Mouse (Mus musculus): ENCODE measurements around the gene Dspp.
A peak's percentile ranks its signal among the peaks of the same experiment; 100 is the strongest.

The Dspp gene

DNA sequence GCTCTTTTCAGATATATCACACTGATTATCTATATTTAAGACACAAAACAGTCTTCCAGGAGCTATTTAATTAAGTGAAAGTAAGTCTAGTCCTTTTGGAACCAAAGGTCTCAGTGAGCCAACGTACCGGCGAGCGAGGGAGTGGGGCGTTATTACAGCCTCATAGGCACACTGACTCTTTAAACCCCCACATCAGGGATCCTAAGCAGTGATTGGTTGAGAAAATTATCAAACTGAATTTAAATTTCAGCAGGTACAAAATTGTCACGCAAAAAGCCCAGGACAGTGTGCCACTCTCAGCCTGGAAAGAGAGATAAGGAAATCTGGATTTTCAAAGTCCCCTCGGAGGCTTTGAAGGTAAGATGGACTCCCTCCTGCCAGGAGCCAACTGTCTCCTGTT is at the start of gene Dspp:
Dspp (plus strand) TSS at position 301 of the 400 bp plus-strand sequence.
- DNase-seq = no peak

DNA sequence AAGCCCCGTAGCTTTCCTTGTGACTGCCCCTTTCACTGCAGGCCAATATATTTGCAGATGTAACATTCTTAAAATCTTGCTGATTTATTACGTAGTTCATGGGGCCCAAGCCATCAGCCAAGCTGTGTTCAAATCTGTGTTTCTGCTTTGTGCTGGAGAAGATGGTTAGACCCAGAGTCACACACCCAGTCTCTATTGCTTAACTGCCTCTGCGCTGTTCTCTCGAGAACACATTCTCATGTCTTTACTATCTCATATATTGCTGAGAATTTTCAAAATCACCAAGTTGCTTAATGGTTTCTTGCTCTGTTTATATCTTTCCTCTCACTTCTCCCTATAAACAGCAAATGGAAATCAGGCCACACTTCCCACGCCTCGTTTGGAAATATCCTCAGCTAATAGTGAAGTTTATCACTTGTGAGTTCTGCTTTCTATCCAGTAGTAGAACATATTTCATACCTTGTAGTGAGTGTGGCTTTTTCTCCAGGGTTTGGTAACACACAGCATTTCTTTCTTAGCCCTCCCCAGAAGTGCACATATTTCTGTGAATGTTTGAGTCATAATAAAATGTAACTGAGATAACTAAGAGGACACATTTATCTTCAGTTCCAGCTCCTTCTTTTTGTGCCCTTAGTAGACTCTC is 46.4 kb upstream of the Dspp start:
- no peak for DNase-seq

DNA sequence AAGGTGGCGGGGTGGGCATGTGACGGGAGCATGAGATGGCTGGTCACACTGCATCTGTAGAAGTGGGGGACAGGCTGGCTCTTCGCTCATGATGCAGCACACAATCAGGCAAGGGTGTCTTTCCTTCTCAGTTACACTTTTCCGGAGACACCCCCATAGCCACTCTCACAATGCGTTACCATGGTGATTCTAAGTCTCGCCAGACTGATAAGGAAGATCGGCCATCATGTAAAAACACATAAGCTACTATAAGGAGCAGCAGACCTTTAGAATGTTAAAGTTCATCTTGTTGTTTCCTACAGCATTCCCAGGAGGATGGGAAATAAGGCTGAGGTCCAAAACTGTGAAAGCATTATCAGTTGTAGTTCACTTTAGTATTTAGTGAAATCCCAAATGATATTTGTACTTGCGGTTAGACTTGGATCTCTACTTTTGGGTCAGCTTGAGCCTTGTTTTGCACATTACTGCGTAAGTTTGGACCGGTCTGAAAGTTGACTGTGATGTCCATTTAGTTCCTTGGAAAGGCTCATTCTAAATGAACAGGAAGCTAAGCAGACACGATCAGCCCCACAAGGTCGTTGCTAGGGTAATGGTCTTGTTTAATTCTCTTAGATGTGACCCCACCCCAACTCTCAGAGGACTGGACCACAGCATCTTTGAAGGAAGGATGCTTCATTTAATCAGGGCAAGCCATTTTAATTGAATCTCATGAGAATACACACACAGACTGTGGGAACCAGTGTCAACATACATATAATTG is 43.8 kb upstream of the Dspp start:
- no peak for DNase-seq

DNA sequence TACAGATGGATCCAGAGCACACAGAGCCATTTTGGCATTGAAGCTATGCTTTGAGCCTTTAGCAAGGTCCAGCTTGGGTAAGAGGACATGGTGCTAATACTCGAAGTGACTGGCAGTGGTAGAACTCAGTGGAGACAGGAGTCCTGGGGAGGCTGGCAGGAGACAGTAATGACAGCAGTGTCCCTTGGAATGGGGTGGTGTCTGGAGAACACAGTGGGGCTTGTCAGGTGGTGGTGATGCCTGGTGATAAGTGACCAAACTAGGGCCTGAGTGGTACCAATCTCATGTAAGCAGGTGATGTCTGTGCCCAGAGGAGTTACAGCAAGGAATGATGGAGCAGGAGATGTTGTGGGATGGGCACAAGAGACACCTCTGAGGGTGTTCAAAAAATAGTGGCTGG is 43.2 kb upstream of the Dspp start:
- no peak for DNase-seq

DNA sequence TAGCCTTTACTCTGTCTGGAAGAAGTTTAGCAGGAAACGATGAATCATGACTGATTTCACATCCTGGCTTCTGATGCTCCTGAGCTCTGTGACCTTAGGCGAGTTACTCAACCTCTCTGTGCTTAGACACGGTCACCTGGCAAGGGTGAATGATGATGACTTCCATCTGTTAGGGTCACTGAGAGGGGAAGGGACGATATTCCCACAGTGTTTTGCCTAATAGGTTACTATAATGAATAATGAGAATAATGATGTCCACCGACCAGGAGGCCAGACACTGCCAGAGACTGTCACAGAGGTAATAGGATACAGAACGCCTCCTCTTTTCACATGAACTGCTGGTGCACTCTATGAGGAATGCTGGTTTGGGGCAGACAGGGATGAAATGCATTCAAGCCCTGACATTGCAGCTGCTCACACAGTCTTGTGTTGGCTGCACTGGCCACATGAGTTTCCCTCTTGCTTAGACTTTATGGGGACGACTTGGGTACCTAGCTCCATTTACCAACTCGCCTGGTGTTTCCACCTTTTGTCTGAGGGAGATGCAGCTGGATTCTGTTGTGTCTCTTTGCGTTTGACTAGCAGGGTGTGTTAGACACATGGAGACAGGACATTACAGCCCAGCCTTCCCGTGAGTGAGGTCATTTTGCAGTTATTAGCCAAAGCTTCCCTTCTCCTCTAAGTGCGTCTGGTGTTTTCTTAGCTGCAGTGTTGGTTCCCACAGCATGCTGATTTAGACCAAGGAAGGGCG is 42.1 kb upstream of the Dspp start:
- DNase-seq = no peak

DNA sequence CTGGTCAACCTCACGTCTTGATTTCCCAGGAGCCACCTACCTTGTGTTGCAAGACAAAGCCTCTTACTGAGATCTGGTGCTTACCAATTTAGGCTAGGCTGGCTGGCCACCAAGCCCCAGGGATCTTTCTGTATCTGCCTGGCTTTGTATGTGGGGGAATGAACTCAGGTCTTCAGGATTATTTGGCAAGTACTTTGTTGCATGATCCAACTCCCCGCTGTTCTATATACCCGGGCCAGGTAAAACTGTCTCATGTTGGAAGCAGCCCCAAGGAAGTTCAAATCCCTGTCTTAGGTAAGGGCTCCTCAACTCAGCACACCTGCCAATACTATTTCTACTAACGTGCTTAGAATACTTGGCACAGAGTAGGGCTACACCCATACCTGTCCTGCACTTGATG is 39.6 kb upstream of the Dspp start:
- no peak for DNase-seq

DNA sequence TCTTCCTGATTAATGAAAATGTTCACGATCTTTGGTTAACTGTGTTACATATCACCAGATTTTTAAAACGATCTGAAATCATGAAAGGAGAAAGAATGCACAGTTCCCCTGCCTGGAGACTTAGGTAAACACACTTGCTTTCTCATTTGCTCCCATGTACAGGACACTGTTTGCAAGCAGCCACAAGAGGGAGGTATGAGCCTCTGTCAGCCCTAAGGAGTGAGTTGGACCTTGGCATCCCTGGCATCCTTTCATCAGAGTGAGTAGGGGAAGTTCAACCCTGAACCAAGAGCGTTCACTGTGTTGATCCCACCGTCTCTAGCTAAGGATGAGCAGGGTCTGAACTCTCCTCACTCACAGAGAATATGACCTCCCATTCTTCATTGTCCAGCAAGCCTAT is 39.0 kb upstream of the Dspp start:
- peak; percentile 70 to 75 for DNase-seq

DNA sequence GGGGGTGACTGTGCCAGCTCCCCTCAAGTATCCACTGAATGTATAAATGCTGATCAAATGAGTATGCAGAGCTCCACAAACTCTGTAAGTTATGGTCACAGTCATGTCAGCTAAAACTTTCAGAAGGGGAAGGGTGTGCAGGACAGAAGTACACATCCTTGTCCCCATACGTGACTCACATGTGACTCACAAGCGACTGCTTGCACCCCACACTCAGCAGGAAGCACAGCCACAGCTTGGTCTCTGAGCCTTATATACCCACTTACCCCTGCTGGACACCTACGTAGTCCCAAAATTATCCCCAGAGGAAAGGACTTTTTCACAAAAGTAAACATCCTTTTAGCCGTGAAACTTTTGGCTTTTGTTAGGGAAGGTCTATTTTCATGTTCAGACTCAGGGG is 36.8 kb upstream of the Dspp start:
- DNase-seq = no peak

DNA sequence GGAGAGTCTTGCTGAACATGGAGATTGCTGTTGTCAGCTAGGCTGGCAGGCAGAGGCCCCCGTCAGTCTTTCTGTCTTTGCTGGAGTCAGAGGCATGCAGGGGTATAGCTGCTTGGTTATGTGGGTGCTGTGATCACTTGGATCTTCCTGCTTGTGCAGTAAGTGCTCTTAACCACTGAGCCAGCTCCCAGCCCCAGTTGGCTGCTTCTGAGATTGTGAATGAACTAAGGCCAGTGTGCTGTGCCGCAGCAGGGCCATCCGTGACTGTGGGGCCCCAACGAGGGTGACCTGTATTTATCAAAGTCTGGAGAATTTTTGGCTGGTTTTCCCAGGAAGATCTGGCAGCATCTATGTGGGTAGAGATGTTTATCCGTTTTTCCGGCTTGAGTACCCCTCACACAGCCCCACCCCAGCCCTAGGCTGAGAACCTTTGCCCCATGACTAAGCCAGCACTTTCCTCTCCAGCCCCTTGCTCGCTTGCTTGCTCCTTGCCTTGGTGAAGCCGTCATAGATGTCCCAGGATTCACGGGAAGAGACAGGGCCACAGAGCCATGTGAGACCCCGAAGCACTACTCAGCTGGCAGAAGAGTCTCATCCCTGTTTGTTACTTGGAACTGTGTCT is 32.5 kb upstream of the Dspp start:
- no peak for DNase-seq

DNA sequence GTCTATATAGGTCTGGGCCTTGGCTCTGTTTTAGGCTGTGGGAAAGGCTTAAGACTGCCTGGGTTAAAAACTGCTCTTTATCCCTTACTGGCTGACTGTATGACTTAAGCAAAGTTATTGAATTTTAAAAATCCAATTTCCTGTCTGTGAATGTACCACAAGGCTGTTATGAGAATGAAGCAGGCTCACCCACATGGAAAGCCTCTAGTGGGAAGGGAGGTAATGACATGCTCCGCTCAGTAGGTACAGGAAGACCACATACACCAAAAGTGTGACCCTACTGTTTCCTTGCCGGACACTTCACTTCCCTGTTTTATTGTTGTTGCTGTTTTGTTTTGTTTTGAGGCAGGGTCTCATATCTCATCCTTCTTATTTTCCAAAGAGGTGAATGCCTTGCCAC is 29.4 kb upstream of the Dspp start:
- no peak for DNase-seq

DNA sequence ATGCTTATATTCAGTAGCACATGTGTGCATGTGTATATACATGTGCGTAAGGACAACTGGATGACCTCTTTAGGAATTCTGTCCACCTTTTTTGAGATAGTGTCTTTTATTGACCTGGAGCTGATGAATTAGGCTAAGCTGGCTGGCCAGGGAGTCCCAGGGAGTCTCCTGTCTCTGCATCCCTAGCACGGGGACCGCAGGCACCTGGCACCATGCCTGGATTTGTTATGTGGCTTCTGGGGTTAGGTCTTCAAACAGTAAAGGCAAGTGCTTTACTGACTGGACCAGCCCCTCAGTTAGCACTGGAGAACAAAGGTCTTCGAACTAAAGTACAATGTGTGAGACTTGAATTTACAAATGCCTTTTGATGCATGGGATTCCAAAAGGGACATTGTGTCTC is 26.5 kb upstream of the Dspp start:
- DNase-seq = peak in 1 of 2 experiments; percentile 54

DNA sequence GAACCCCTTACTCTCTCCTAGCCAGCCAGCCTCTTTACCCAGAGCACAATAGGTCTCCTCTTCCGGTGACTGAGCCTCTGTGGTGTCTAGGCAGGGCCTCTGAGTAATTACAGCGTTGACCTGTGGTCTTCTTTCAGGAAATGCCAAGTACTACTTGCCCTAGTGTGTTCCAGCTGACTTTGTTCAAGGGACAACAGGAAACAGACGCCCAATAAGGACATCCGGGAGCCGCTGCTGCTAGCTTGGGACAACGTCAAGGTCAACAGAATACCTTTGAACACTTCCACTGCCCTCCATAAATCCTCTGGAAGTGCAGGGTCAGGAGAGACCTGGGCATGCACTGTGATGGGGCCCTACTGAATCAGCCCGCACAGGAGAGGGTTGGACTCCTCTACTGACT is 21.2 kb upstream of the Dspp start:
- peak; percentile 65 to 79 for DNase-seq

DNA sequence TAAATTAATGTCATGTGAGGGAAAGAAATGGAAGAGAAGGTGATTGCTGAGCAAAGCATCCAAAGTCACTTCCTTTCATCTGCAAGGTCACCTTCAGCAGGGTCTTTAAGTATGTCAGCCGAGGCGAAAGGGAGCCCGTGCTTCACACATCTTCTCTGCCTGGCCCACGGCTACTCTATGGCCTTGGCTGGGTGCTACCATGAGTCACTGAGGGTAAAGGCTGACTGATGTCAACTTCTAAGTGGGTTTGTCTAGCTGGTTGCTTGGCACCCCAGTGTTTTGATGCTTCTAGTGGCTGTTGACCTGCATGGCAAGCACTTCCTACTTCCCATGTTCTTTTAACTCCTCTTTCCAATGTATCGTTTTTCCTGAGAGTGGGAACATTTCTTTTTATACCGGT is 20.3 kb upstream of the Dspp start:
- no peak for DNase-seq

DNA sequence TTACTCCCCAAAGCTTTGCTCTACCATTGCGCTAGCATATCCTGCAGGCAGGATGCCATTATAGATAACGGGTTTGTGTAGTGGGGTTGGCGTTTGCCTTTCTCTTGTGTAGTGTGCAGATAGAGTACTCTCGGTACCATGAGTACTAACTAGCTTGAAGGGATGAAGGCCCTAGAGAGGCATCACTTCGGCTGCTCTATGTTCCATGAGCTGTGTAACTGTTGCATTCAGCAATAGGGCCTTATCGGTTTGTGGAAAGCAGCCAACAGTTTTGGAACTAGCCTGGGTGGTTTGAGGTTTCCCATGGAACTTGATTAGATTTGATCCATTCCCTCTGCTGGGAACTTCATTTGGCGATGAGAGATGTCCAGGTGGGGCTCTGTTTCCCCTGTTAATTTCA is 12.8 kb upstream of the Dspp start:
- DNase-seq = no peak

DNA sequence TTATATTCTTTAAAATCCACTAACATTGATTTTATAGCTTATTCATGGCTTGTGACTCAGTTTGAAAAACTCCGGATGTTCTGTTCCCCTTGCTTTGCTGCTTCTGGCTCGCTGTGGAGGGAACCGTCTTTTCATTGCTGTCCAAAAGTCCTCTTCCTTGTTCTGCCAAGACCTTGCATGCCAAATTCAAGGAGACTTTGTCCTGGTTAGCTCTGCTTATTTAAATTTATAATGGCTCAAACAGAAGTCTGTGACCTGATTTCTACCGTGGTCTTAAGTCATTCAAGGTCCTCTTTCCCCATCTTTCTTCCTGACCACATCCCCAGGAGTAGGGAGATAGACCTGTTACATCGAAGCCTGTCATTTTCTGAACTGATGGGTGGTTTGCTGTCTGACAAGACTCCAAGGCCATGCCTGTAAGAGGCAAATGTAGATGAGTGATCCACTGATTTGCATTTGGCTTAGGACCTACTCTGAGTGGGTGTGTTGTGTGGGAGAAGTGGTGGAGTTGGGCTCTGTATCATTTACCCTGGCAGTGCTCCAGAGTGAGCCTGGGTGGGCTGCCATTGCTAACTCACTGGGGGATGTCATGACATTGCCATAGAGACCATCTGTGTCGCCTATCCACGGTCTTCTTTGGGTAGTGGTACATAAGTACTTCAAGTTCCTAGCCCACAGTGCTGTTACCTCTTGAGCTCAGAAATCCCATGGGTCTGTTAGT is 12.0 kb upstream of the Dspp start:
- peak; percentile 18 to 56 for DNase-seq

DNA sequence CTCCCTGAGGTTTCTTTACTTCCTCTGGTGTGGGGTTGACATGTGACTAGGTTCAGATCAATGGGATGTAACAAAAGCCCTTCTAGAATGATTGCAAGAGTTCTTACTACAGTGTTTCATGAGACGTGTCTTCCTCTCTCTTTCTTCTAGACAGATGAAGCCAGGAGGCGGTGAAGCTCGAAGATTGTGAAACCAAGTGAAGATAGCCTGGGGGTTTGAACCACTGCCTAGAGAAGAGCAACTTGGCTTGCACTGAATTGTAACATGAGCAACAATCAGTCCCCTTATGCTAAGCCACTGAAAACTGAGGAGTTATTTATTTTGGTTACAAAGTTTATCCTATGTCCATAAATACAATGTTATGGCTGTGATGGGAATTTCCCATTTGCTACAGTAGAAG is 9.9 kb upstream of the Dspp start:
- no peak for DNase-seq

DNA sequence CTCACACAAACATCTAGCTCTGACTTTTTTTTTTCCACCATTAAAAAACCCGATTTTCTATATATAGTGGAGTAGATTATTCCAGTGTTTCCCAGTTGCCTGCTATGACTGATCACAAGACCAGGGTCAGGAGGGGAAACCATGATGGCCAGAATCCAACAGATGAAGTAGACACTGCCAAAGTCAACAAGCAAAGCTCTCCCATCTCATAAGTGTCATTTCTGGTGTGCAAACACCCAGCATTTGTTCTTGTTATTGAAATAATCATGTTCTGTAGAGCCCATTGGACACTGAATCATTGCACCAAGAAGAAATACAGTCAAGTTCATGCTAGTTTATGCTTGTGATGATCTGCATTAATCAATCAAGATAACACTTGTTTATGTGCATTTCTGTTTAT is 9.1 kb upstream of the Dspp start:
- DNase-seq = peak; percentile 59 to 72

DNA sequence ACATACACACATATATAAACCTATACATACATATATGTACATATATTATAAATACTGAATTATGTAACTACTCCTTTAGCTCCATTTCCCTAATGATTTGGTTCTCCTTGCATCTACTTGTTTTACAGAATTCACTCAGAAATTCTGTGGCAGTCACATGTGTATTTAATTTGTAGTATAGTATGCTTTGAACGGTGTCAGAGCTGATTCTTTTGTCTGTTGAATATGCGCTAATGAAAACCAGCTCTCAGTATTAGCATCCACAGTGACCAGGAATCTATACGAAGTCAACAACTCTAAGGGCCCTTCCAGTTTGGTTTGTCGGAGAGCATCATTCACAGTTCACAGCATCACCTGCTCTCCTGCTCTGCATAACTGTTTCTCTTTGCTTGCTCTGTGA is 7.0 kb upstream of the Dspp start:
- DNase-seq = no peak

DNA sequence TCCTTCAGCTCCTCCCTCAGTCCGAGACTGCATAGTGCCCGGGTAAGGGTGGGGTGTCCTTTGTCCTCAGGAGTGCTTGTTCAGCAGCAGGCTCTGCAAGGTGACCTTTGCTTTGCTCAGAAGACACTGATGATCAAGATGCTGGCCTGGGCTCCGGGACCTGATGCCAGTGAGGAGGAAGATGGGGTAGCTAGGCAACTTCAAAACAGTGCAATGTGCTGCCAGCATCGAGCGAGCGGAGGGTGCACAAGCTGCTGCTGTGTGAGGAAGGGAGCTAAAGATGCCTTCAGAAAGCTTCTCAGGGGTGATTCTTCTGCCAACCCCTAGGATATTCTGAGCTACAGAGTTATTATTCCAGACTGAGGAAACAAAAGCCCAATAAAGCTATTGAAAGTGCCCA is 2.6 kb downstream of the Dspp start:
- DNase-seq = peak in 1 of 2 experiments; percentile 3

DNA sequence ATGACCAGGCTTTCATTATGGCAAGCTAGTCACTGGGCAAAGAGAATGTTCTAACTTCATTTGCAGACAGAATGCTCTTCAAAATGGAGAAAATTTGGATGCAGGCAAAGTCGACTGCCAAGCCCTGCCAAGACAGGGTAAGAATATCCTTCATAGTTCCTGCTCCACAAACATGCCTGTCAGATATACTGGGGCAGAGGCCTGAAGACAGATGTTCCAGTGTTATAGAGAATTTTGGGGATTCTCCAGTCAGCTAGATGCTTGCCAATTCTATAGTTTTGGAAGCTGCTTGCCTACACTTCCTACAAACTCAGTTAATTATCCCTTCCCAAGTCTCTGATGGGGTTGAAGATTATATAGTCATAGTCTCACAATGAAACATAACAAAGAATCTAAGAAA is 13.2 kb downstream of the Dspp start:
- DNase-seq = no peak

DNA sequence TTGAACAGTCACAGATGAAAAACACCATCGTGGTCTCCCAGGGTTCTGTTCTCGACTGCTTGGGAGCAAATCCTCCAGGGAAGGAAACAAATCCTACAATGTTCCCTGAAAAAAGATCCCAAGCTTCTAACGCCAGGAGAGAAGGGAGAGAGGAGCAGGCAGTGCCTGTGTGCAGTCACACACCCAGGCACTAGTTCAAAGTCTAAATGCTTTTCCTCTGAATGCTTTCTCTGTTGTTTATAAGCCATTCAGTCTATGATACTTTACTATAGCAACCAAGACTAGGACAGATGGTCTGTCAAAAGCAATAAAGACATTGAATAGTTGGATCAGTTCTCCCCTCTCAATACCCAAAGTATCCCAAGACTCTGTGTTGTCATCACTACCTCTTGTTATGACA is 16.8 kb downstream of the Dspp start:
- no peak for DNase-seq

DNA sequence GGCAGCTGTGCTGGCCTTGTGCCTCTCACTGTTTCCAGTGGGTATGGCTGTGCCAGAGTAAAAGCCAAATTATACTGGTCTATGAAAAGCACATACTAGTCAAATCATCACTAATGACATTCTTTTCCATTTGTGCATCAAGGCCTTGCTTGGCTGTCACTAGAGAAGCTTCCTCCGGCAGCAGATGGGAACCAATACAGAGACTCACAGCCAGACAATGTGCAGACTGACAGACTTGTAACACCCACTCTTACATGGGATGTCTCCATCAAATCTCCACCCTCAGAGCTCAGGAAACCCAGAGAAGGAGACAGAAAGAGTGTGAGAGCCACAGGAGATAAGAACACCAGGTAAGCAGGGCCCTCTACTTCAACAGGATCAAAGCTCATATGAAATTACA is 24.6 kb downstream of the Dspp start:
- DNase-seq = no peak
